Mouse (Mus musculus) neural tube, embryonic 10.5 days (tissue): Measurements from ENCODE around the gene Tbc1d8b.
"Not testable (repeated sequence)": the region's sequence is repeated elsewhere in the genome, so short reads cannot be mapped to it uniquely, and the experiment has no call there.

Source experiments
- DNase-seq: peaks from one replicate; pipeline ENCODE4 v3.0.0-alpha.2; 2017; ENCODE audit warnings: low spot score; ENCODE audit errors: extremely low spot score

Tbc1d8b gene

DNA sequence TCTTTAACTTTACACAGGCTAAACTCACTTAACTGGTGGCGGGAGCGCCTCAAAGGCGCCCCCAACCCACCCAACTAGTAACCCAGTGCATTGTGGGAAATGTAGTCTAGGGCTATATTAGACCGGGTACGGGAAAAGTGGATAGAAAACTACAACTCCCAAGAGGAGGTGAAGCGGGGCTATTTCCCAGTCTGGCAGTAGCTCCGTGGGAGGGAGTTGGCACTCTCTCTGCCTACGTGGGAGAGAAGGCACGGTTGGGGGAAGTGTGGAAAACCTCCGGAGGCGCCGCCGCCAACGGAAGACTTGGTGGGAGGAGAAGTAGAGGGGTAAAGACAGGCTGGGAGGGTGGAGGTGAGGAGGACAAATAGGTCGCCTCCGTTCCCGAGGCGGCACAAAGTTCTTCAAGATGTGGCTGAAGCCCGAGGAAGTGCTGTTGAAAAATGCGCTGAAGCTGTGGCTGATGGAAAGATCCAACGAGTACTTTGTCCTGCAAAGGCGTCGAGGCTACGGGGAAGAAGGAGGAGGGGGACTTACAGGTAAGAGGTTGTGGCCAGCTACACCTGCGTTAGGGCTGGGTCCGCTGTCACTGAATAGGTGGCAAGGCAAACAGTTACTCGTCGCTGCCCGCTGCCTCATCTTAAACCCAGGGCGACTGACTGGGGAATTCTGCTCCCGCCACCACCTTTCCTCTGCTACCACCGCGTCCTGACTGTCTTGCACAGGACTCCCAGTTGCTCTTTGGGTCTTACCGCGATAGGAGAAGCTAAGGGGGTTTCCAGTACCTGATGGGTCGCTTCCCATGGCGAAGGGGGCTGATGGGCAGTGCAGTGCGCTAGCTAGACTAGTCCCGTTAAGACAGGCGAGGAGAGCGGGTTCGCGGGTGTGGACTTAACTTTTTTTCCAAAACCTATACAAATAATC lies at the start of gene Tbc1d8b:
Gene Tbc1d8b, plus strand, starts transcription at position 222 of the 921 bp plus-strand sequence.
- peak; percentile 54 for DNase-seq

DNA sequence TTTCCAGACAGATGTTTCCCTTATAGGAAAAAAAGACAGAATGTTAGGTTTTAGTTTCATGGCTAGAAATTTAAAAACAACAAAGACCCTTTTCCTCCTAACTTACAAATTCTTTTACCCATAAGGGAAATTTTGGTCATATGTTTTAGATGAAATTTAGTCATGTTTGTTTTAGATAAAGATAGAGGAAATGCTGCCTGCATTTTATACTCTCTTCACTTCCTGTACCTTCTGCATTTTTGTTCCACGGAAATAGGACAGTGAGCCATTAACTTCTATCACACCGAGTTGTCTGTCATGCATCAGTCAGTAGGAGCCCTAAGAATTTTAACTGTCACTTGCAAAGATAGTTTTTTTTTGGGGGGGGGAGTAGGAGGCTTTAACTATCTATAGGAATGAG lies 45.1 kb upstream of the Tbc1d8b start:
- no peak for DNase-seq

DNA sequence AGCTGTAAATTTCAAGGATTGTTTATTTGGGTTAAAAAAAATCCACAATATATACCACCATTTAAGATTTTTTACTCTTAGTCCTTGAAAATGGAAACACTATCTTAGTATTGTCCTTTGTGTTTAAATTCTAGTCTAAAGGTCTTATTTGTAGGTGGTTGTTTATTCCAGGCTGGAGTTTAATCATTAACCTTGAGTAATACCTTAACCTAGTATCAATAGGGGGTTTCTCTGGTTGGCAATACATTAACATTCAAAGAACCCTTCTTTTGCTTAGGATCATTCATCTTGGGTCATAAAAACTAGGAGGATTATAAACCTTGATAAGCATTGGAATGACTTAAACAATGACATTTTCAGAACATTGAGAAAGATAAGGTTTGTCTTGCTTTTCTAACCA lies 44.4 kb upstream of the Tbc1d8b start:
- DNase-seq: no peak

DNA sequence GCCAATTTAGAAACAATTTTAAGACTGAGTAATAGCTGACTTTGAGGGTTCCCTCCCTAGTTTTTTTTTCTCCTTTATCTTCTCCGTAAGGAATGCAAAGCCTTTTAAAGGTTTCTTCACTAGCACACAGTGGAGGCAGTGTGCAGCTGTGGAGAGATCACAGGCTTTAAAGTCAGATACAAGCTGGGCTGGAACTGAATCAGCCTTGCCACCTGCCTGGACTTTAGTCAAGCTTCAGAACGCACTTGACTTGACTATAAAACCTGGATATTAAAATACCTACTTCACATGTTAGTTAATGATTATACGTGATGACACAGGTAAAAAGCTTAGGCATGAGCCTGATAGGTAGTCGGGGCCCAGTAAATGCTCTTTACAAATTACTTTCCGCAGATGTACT lies 32.6 kb upstream of the Tbc1d8b start:
- DNase-seq: no peak

DNA sequence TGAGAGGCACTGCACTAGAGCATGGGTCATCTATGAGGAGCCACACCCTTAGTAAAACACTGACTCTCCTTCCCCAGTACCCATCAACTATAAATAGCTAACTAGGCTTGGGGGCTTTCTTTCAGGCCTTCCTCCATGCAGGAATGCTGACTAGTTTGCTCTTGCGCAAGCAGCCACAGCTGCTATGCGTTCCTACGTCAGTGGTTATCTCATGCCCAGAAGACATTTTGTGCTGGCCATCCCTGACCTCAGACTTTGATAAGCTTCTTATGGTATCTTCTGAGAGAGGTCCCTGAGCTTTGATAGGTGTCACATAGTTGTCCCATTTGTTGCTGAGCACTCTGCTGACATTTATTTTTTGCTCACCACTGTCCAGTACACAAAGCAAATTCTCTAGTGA lies 31.5 kb upstream of the Tbc1d8b start:
- DNase-seq: no peak

DNA sequence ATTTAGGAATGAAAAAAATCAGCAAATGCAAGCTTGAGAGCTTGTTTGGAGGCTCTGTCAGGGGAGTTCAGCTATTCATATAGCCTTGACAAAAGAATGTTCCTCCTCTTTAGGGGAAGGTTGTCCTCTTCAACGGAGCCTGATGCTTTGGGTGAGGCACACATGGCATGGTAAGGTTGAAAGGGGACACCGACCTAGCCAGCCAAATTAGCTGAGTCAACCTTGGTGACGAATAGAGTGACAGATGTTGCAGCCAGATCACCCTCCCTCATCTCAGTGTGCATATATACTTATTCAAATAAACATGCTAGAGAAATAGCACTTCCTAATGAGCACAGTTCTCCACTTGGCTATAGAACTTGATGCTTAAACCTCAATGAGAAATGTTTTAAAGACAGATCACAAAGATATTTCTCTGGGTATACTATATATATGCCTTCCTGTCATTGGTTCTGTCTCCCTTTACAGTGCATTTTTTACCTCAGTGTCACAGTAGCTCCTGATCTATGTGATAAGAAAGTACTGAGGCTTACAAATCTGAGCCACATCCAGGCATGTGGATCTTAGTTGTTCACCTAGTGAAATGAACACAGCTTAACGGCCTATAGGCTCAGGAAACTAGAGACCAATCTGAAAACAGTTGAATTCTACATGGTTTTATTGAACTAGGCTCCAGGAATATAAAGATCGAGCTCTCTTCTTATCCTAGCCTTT lies 30.3 kb upstream of the Tbc1d8b start:
- no peak for DNase-seq

DNA sequence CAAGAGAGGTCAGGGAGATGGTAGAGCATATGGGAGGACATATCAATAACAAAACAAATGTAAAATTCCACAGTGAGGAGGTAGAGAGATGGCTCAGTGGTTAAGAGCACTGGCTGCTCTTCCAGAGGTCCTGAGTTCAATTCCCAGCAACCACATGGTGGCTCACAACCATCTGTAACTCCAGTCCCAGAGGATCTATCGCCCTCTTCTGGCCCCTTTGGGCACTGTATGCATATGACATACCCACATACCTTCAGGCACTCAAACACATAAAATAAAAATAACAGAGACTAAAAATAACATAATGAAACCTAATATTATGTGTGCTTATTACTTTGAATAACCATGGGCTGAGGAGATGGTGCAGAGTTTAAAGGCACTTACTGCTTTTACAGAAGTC lies 22.7 kb upstream of the Tbc1d8b start:
- DNase-seq: no peak

DNA sequence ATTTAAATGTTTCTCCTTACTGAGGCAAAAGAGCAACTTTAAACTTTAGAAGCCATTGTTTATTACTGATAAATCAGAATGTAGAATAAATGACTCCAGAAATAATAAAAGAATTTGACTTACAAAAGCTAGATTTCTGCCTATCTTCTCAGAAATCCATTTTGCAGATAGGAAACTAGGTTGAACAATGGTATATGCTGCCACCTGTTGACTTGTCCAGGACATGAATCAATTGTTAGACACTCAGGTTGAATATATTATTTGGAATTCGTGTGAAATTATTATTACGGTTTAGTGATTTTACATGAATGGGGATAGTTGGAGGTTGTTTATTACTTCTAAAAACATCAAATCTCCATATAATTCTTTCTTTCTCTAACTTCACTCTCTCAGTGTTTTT lies 19.0 kb upstream of the Tbc1d8b start:
- DNase-seq: no peak

DNA sequence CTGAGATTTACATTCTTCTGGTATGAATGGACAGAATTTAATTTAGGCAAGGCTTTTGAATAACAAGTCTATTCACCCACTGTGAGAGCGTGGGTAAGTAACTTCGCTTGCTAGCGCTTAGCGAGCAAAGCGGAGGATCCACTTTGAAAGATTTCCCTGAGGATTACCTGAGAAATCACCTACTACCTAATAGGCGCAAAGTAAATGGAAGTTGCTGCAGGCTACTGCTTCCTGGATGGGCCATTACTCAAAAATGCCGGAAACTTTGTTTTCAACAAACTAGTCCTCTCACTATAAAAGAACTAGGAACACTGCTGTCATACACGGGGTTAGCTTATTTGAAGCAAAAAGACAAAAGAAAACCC lies 404 bp upstream of the Tbc1d8b start:
- DNase-seq: peak; percentile 16

DNA sequence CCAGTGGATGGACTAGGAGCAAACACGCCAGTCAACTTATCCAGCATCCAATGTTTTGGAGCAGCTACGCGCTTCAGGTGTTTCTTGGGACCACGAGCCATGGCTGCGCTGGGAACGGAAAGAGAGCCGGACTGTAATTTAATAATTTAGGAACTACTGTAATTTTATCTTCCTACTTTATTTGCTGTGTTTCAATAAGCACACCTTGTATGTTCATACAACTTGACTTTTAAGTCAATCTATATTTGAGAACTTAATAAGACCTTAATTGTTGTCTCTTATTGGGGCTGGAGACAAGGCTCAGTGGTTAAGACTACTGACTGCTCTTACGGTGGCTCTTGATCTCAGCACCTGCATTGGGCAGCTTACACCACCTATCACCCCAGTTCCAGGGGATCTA lies 29.6 kb downstream of the Tbc1d8b start, which contains the start of gene Gm15013:
Gene Gm15013, minus strand, starts transcription at position 101 of the 400 bp plus-strand sequence.
- no peak for DNase-seq

DNA sequence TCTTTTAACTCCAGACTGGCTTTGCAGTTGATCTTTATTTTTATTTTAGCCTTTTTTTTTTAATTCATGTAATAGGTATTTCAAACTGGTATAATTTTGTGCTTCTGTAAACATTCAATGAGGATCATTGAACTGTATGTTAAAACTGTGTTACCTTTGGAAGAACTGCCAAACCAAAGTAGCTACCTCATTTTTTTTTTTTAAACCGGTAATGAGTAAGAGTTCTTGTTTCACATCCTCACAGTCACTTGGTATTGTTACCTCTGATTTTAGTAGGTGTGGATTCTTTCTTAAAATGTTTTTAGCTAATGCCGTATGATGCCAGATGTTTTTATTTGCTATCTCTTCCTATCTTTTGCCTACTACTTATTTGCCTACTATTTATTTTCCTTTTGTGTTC lies 37.6 kb downstream of the Tbc1d8b start:
- no peak for DNase-seq

DNA sequence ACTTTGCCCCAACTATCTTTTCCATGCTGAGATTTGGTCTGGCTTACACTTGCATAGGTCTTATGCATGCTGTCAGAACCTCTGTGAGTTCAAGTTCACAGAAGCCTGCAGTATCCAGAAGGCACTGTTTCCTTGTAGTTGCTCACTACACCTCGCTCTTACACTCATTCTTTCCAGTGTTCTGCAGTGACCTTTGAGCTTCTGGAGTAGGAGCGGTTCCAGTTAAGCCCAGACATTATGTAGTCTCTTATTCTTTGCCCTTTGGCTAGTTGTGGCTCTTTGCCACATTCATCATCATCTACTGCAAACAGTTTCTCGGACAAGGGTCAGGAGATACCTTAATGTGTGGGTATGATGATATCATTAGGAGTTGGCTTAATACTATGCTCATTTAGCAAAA lies 45.7 kb downstream of the Tbc1d8b start:
- no peak for DNase-seq

DNA sequence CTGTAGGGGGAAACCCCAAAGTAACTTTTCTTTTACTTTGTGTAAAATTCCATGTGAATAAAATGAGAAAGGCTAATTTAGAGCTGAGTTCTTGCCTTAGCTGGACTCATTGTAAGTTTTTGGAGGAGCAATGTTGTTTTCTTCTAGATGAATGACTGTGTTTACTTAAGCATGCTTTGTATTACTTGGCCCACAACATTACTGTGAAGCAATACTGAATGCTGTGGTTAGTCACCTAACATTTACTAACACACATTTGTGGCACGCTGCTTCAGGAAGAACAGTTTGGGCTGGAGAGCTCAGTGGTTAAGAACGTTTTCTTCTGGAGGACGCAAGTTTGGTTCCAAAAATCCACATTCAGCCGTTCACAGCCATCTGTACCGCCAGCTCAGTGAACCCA lies 52.3 kb downstream of the Tbc1d8b start:
- DNase-seq: no peak

DNA sequence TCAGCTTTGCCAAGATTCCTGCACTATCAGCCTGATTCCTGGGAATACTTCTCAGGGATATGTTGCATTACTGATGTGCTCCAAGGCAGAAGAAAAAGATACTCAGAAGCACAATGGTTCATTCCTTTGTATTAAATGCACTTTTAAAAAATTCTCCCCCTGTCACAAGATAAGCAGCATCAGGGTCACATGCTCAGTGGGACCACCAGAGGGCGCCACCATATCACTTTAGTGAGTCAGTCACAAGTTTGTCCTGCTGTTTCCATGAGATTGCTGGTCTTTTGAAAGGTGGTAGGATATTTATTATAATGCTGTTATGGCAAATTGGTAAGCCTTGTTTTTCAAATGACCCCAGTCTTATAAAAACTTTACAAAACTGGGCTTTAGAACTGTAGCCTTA lies 67.1 kb downstream of the Tbc1d8b start:
- peak; percentile 37 for DNase-seq

DNA sequence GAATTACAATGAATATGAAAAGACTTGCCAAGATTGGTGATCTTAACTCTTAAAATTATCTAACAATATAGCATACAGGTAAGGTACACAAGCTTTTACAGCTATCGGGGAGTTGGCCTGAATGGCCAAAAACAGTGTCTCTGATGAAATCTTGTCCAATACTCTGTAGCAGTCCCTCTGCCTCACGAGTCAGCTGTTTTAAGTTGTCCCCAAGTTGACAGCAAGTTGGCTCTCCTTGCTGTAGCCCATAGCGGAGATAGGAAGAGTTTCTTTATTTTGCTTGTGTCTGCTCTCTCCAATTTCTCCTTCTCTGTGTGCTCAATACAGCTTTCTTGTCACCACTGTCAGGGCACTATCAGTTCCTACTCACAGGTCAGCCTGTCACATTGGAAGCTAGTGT lies 73.8 kb downstream of the Tbc1d8b start:
- DNase-seq: not testable (repeated sequence)

DNA sequence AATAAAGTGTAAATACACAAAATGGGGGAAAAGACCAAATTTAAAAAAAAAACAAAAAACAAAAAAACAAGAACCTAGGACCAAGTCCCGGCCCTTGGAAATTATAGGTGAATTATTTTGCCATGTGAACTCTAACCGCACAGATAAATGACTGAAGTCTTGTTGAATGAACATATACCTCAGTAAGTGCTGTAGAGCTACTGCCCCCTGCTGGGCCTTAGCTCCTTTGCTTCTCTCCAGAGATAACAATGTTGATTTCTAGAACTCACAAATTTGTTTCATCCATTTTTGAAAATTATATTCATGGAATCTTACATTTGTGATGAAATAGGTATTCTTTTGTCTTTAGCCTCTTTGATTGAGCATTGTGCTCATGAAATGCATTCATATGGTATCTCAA lies 77.8 kb downstream of the Tbc1d8b start:
- no peak for DNase-seq

DNA sequence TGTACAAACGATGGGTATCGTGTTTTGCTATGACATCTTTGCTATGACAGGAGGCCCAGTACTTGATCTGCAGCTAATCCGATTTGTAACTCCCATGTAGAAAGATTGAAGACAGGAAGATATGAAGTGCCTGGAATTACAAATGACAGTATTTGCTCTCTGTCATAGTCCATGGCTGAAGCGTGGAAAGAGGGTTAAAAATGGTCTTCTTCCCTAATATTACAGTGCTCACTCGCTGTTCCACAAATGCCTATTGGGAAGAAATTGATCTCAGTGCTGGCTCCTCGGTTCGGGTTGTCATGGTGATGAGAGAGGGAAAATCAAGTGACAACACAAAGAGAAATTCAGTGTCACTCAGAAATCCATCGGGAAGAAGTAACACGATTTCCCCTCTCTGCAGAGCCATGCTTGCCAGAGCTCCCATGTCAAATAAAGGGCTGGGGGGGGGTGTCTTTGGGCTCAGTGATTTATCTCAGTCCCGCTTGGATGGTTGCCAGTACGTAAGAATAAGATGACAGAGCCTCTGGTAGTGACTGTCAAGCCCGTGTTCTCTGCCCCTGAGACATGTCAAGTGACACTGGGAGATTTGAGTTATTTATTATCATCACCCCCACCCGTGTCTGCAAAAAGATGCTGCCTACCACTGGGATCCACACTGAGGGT lies 85.3 kb downstream of the Tbc1d8b start:
- no peak for DNase-seq

DNA sequence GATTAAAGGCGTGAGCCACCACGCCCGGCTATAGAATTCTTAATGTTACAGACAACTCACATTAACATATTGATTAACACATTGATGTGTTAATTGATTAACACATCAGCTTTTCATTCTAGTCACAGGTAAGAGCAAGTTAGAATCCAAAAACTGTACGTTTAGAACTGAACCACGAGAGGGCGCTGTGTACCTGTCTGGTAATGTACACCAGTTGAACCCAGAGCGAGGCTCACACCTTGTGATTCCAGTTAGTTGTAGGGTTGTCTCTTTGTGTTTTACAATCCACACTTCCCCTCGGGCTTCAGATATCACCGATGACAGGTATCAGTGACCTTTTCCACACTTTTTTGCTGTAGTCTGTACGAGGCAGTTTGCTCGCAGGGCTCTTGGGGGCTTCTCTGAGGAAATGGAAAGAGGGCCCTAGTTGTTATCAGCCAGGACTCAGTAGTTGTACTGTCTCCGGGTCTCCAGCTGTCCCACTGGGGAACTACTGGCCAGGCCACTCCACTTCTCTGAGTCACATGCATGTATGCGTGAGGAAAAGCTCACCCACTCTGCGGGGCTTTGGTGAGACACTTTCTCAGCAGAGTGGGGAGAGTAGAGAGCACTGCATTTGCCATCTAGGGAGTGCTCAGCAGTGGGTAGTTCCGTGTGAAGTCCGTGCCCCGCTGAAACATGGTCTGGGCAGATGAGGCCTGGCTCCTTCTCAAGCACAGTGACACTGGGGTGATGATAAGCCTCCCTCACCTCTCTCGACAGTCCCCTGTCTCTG lies 89.7 kb downstream of the Tbc1d8b start:
- DNase-seq: peak; percentile 53

DNA sequence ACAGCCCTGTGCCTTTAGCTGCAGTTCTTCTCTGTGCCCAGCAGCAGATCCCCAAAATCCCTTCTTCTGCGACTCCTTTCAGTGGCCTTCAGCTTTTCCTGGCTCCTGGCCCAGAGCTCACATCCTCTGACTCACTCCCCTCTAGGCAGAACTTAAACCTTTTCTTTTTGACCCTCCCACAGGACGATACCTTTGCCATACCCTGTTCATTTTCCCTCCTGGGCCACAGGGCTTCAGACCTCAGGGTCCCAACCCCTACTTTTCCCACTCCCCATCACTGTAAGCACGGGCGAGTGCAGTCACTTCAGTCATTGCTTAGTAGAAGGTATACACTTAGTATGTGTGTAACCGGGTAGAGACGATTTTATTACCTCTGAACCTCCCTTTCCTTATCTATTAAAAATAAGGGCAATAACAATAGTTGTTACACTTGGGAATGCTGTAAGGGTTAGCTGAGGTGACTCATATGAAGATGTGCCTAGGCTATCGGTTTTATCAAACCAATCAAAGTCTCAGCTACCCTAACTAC lies 90.4 kb downstream of the Tbc1d8b start:
- no peak for DNase-seq

DNA sequence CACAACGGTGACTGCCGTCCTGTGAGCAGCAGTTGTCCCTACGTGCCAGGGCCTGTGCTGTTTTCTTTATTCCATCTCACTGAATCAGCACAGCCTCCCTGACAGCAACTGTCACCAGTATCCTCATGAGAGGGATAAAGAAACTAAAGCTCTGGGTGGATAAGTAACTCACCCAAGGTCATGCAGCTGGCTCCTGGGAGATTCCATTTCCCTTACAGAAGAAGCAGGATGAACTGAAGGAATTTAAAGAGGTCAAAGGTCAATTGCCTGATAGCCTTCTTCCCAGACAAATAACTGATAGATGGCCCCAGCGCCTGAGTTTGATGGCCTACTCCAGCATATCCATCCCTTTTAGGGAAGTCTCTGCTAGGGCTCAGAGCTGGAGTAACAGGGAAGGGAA lies 92.6 kb downstream of the Tbc1d8b start:
- DNase-seq: no peak

DNA sequence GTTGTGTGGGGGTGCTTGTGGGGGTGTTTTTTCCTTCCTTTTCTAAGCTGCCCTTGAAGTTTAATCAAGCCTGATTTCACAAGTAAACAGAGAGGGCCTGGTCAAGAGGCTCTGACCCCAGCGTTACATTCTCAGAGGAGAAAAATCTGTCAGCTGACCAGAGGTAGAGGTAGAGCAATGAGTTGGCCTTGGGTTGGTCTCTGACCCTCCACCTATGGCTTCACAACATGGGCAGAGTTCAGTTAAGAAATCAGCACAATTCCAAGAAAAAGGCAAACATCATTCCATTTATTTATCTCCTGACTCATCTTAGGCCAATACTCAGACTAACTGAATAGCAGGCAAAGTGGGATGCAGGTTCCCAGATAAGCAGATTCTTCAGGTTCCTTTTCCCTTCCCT lies 94.1 kb downstream of the Tbc1d8b start:
- no peak for DNase-seq
